Mouse (Mus musculus) hindbrain, embryonic 16.5 days (tissue): ENCODE data around the gene Flii. TPM values are rescaled to one million over a fixed set of nuclear protein-coding genes. Genes with fewer than 3 reads are reported as not detected.

ENCODE experiments used
- ATAC-seq: fragments of 200-750 bp; cut with Nextera tagmentation; 2 replicates; pipeline ENCODE4 v1.8.0; 2017; ENCODE audit warnings: moderate TSS enrichment, moderate library complexity
- H3K27ac ChIP-seq: fragments of 300-500 bp; sonication (generic); 2 replicates; pipeline ENCODE4 v1.5.1; 2014; ENCODE audit warnings: low read depth, mild to moderate bottlenecking, control low read depth, low read length, moderate library complexity
- H3K27me3 ChIP-seq: fragments of 300-500 bp; sonication (generic); replicated peaks from 2 replicates; pipeline ENCODE4 v1.6.1; 2014; ENCODE audit warnings: low read length; ENCODE audit not compliant: control insufficient read depth, insufficient read depth
- H3K36me3 ChIP-seq: fragments of 300-500 bp; sonication (generic); 2 replicates; pipeline ENCODE4 v1.6.1; 2014; ENCODE audit warnings: mild to moderate bottlenecking, low read length, moderate library complexity, mixed read lengths; ENCODE audit not compliant: control insufficient read depth, insufficient read depth
- H3K4me1 ChIP-seq: fragments of 300-500 bp; sonication (generic); 2 replicates; pipeline ENCODE4 v1.6.1; 2014; ENCODE audit warnings: low read depth, low read length; ENCODE audit not compliant: control insufficient read depth, insufficient read depth
- H3K4me2 ChIP-seq: fragments of 300-500 bp; sonication (generic); 2 replicates; pipeline ENCODE4 v1.6.1; 2014; ENCODE audit warnings: mild to moderate bottlenecking, low read length, control low read depth, moderate library complexity
- H3K4me3 ChIP-seq: fragments of 300-500 bp; sonication (generic); 2 replicates; pipeline ENCODE4 v1.5.1; 2014; ENCODE audit warnings: mild to moderate bottlenecking, low read length, control low read depth, moderate library complexity
- H3K9ac ChIP-seq: fragments of 300-500 bp; sonication (generic); 2 replicates; pipeline ENCODE4 v1.6.1; 2014; ENCODE audit warnings: low read depth, mild to moderate bottlenecking, control low read depth, low read length, moderate library complexity
- H3K9me3 ChIP-seq: fragments of 300-500 bp; sonication (generic); 2 replicates; pipeline ENCODE4 v1.6.1; 2014; ENCODE audit warnings: mild to moderate bottlenecking, low read length, moderate library complexity; ENCODE audit not compliant: control insufficient read depth
- WGBS: fragments of 180-500 bp; shearing (Covaris S2); extraction: QIAGEN DNeasy Blood & Tissue Kit; methylation state at CpG from one replicate; pipeline ENCODE4 v1.1.7; 2014; 5-methylcytosine and 5-hydroxymethylcytosine counted together
- polyA plus RNA-seq: library from polyadenylated mRNA; unstranded; fragments of >200 nt; fragmentation: Nextera tagmentation; extraction: Ambion mirVana; gene quantifications from 2 replicates; pipeline ENCODE4 v1.2.1, GENCODE M21; 2015

Flii gene
- 73.3 and 84.8 TPM in 2 replicates for polyA plus RNA-seq

GRCm38 (mm10) chr11:60726601-60727391 lies at the start of gene Flii:
Flii (minus strand) TSS chr11:60727263.
- peak within 1 kb of the TSS; percentile 77 for H3K4me2 ChIP-seq
- peaks cover 24% of the 10 kb centered on the region for H3K4me1 ChIP-seq
- peaks cover 36% of the 10 kb centered on the region for H3K36me3 ChIP-seq
- under 1% methylated on average over 68 of the region's 71 CpGs for WGBS
- no peaks in the 10 kb centered on the region for H3K9me3 ChIP-seq
- peak within 1 kb of the TSS; percentile 92 for H3K9ac ChIP-seq
- peak within 1 kb of the TSS; percentile 90 for H3K27ac ChIP-seq
- H3K4me3 ChIP-seq = peak within 1 kb of the TSS; percentile 70
- no peaks in the 10 kb centered on the region for H3K27me3 ChIP-seq
- peak; percentile 75 for ATAC-seq

GRCm38 (mm10) chr11:60776107-60776828 lies 49.2 kb upstream of the Flii start:
- ATAC-seq = no peak
- H3K27me3 ChIP-seq = no peaks in the 10 kb centered on the region

GRCm38 (mm10) chr11:60775578-60775977 lies 48.5 kb upstream of the Flii start:
- Histone ChIP-seq H3K9ac (no peak overlapping the region), H3K4me3 (peak overlapping the region; percentile 66; the same call in 1 of the 2 replicates), H3K9me3 (no peaks in the 10 kb centered on the region), H3K4me2 (peak overlapping the region; percentile 95), H3K4me1 (peaks cover 45% of the 10 kb centered on the region), H3K27me3 (no peaks in the 10 kb centered on the region), H3K27ac (no peak overlapping the region), H3K36me3 (no peaks in the 10 kb centered on the region; the same call in 1 of the 2 replicates)
- WGBS = 55% methylated on average over 6 of the region's 6 CpGs
- no peak for ATAC-seq

More at GRCm38 (mm10) chr11:60776107-60776828, 49.2 kb upstream of the Flii start:
- no peaks in the 10 kb centered on the region; the same call in 1 of the 2 replicates for H3K36me3 ChIP-seq
- peak overlapping the region; percentile 95 for H3K4me2 ChIP-seq
- H3K4me1 ChIP-seq = peaks cover 52% of the 10 kb centered on the region
- peak overlapping the region; percentile 79 for H3K27ac ChIP-seq
- no peaks in the 10 kb centered on the region for H3K9me3 ChIP-seq
- WGBS = 5% methylated on average over 17 of the region's 17 CpGs
- H3K9ac ChIP-seq = peak overlapping the region; percentile 70
- H3K4me3 ChIP-seq = peak overlapping the region; percentile 66

- no peaks in the 10 kb centered on the region; the same call in 1 of the 2 replicates for H3K36me3 ChIP-seq
- no peak overlapping the region for H3K4me2 ChIP-seq
- no peaks in the 10 kb centered on the region for H3K9me3 ChIP-seq
- H3K9ac ChIP-seq = no peak overlapping the region
- H3K27me3 ChIP-seq = no peaks in the 10 kb centered on the region
- no peak for ATAC-seq
- WGBS = 91% methylated on average over 1 of the region's 1 CpGs
- no peak overlapping the region for H3K27ac ChIP-seq
- H3K4me1 ChIP-seq = peaks cover 38% of the 10 kb centered on the region
- no peak overlapping the region for H3K4me3 ChIP-seq
Observed at GRCm38 (mm10) chr11:60774841-60775240, 47.8 kb upstream of the Flii start.

GRCm38 (mm10) chr11:60774158-60774689 lies 47.2 kb upstream of the Flii start:
- ATAC-seq = no peak

GRCm38 (mm10) chr11:60772161-60772560 lies 45.1 kb upstream of the Flii start:
- H3K4me1 ChIP-seq = peaks cover 18% of the 10 kb centered on the region
- no peak overlapping the region for H3K9ac ChIP-seq
- H3K4me2 ChIP-seq = no peak overlapping the region
- H3K27ac ChIP-seq = no peak overlapping the region
- WGBS = 80% methylated on average over 4 of the region's 4 CpGs
- no peak overlapping the region for H3K4me3 ChIP-seq
- H3K36me3 ChIP-seq = no peaks in the 10 kb centered on the region
- no peak for ATAC-seq
- H3K27me3 ChIP-seq = no peaks in the 10 kb centered on the region
- no peaks in the 10 kb centered on the region for H3K9me3 ChIP-seq

More at GRCm38 (mm10) chr11:60774158-60774689, 47.2 kb upstream of the Flii start:
- Histone ChIP-seq H3K4me1 (peaks cover 32% of the 10 kb centered on the region), H3K36me3 (no peaks in the 10 kb centered on the region; the same call in 1 of the 2 replicates), H3K27ac (no peak overlapping the region), H3K27me3 (no peaks in the 10 kb centered on the region), H3K4me3 (no peak overlapping the region), H3K9me3 (no peaks in the 10 kb centered on the region), H3K9ac (no peak overlapping the region), H3K4me2 (no peak overlapping the region)
- WGBS = 95% methylated on average over 3 of the region's 3 CpGs

DNA sequence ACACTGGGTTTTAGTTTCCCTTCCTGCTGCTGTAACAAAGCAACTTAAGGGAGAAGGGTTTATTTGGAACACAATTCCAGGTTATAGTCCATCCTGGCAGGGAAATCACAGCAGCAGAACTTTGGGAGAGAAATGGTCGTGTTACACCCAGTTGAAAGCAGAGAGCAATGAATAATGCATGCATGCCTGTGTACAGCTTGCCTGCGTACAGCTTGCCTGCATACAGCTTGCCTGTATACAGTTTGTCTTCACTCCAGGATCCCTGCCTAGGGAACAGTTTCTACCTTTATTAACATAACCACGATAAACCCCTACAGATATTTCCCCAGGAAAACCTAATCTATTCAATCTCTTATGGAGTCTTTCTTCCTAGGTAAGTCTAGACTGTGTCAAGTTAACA lies 43.7 kb upstream of the Flii start:
- Histone ChIP-seq H3K9ac (no peak overlapping the region), H3K27ac (no peak overlapping the region), H3K4me1 (peaks cover 10% of the 10 kb centered on the region), H3K27me3 (no peaks in the 10 kb centered on the region), H3K9me3 (no peaks in the 10 kb centered on the region), H3K36me3 (no peaks in the 10 kb centered on the region), H3K4me2 (no peak overlapping the region), H3K4me3 (no peak overlapping the region)
- ATAC-seq = no peak
- 82% methylated on average over 3 of the region's 3 CpGs for WGBS

DNA sequence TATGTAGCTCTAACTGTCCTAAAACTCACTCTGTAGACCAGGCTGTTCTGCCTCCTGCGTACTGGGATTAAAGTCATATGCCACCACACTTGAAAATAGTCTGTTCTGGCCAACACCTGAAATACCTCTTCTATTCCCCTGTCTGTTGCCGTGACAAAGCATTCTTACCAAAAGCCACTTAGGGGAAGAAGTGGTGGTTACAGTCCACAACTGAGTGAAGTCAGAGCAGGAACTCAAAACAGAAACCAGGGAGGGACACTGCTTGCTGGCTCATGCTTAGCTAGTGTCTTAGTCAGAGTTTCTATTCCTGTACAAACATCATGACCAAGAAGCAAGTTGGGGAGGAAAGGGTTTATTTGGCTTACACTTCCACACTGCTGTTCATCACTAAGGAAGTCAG lies 42.3 kb upstream of the Flii start:
- H3K9ac ChIP-seq = no peak overlapping the region
- no peaks in the 10 kb centered on the region for H3K9me3 ChIP-seq
- no peak overlapping the region for H3K4me3 ChIP-seq
- H3K27ac ChIP-seq = no peak overlapping the region
- H3K36me3 ChIP-seq = no peaks in the 10 kb centered on the region
- no peaks in the 10 kb centered on the region for H3K27me3 ChIP-seq
- no peak for ATAC-seq
- no peaks in the 10 kb centered on the region for H3K4me1 ChIP-seq
- no peak overlapping the region for H3K4me2 ChIP-seq
- 96% methylated on average over 2 of the region's 2 CpGs for WGBS

- 90% methylated on average over 4 of the region's 4 CpGs for whole genome bisulfite sequencing
- Histone ChIP-seq H3K27ac (no peak overlapping the region), H3K36me3 (no peaks in the 10 kb centered on the region), H3K4me1 (no peaks in the 10 kb centered on the region), H3K4me3 (no peak overlapping the region), H3K27me3 (no peaks in the 10 kb centered on the region), H3K9me3 (no peaks in the 10 kb centered on the region), H3K9ac (no peak overlapping the region), H3K4me2 (no peak overlapping the region)
- ATAC-seq = no peak
Observed at GRCm38 (mm10) chr11:60766969-60767368, 39.9 kb upstream of the Flii start.
